Mouse (Mus musculus) forebrain, embryonic 11.5 days (tissue): ENCODE results near the gene Tenm3. TPM values are rescaled to one million over a fixed set of nuclear protein-coding genes. Genes with fewer than 3 reads are reported as not detected.
A peak's percentile ranks its signal among the peaks of the same experiment; 100 is the strongest.

Experiments used
- ATAC-seq: fragments of 200-750 bp; cut with Nextera tagmentation; replicated peaks from 2 replicates; pipeline ENCODE4 v1.8.0; 2017; ENCODE audit warnings: moderate TSS enrichment; ENCODE audit not compliant: low FRiP score
- DNase-seq: peaks from one replicate; pipeline ENCODE4 v3.0.0-alpha.2; 2017; ENCODE audit warnings: low spot score
- H3K27ac ChIP-seq: fragments of 300-500 bp; sonication (generic); 2 replicates; pipeline ENCODE4 v1.5.1; 2014; ENCODE audit warnings: low read depth, low read length
- H3K27me3 ChIP-seq: fragments of 300-500 bp; sonication (generic); 2 replicates; pipeline ENCODE4 v1.6.1; 2014; ENCODE audit warnings: mild to moderate bottlenecking, low read length, mixed read lengths; ENCODE audit not compliant: control insufficient read depth, insufficient read depth
- H3K36me3 ChIP-seq: fragments of 300-500 bp; sonication (generic); 2 replicates; pipeline ENCODE4 v1.6.1; 2014; ENCODE audit warnings: mild to moderate bottlenecking, low read length, moderate library complexity, mixed read lengths; ENCODE audit not compliant: control insufficient read depth, insufficient read depth
- H3K4me1 ChIP-seq: fragments of 300-500 bp; sonication (generic); replicated peaks from 2 replicates; pipeline ENCODE4 v1.6.1; 2014; ENCODE audit warnings: low read length, mixed read lengths; ENCODE audit not compliant: control insufficient read depth, insufficient read depth
- H3K4me2 ChIP-seq: fragments of 300-500 bp; sonication (generic); 2 replicates; pipeline ENCODE4 v1.6.1; 2014; ENCODE audit warnings: low read depth, mild to moderate bottlenecking, low read length, moderate library complexity, mixed read lengths; ENCODE audit not compliant: severe bottlenecking
- H3K4me3 ChIP-seq: fragments of 300-500 bp; sonication (generic); 2 replicates; pipeline ENCODE4 v1.5.1; 2014; ENCODE audit warnings: low read depth, low read length
- H3K9ac ChIP-seq: fragments of 300-500 bp; sonication (generic); 2 replicates; pipeline ENCODE4 v1.6.1; 2014; ENCODE audit warnings: low read length
- H3K9me3 ChIP-seq: fragments of 300-500 bp; sonication (generic); 2 replicates; pipeline ENCODE4 v1.6.1; 2016; ENCODE audit warnings: low read length, mixed read lengths; ENCODE audit not compliant: control insufficient read depth
- WGBS: fragments of 180-500 bp; shearing (Covaris S2); extraction: QIAGEN DNeasy Blood & Tissue Kit; methylation state at CpG from one replicate; pipeline ENCODE4 v1.1.7; 2014; 5-methylcytosine and 5-hydroxymethylcytosine counted together
- polyA plus RNA-seq: library from polyadenylated mRNA; unstranded; fragments of >200 nt; fragmentation: Nextera tagmentation; extraction: Ambion mirVana; gene quantifications from 2 replicates; pipeline ENCODE4 v1.2.1, GENCODE M21; 2014

Tenm3 gene
- polyA plus RNA-seq, 1 experiment from 2014 or later = 48.1 TPM

DNA sequence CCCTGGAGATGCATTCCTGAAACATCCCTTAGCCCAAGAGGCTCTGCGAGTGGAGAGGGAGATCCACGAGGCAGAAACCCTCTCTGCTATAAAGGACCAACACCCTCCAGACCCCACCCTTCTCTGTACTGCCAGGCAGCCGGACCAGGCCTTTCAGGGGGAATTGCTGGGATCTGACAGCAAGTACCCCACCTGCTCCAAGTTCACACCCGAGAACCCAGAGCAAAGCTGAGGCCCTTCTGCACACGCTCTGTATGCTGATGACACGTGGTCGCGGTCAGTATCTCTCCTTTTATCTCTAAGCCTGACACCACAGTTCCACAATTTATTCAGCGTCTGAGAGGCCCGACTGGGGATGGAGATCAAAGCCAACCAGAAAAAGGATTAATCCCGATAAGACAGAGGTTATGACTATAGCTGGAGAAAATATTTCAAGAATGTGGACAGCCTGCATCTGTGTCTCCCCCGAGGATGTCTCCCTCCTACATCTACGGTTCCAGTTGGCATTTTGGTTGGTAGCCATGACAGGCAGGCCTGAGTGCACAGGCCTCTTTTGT, 95.2 kb downstream of the Tenm3 start:
- ATAC-seq (no peak), DNase-seq (no peak)
- Histone ChIP-seq H3K27me3 (no peaks in the 10 kb centered on the region), H3K27ac (no peak overlapping the region), H3K4me1 (no peaks in the 10 kb centered on the region), H3K36me3 (no peaks in the 10 kb centered on the region), H3K4me2 (no peak overlapping the region), H3K9me3 (no peaks in the 10 kb centered on the region), H3K9ac (no peak overlapping the region), H3K4me3 (no peak overlapping the region)
- WGBS = 74% methylated on average over 13 of the region's 13 CpGs

DNA sequence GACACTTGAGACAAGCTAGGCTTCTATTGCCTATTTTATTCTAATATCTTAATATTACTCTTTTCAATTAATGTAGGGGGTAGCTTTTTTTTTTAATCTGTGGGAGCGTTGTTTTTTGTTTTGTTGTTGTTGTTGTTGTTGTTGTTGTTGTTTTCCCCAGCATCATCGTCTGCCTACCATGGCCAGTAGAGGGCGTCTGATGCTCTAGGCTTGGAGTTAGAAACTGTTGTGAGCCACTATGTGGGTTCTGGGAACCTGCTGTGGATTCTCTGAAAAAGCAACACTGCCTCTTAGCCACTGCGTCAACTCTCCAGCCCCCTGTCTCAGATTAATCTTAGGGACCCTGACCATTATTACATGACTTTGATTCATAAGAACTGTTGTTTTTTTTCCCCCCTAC, 99.8 kb downstream of the Tenm3 start:
- no peak overlapping the region for H3K4me2 ChIP-seq
- ATAC-seq (no peak), DNase-seq (no peak)
- H3K4me3 ChIP-seq = no peak overlapping the region
- no peak overlapping the region for H3K9ac ChIP-seq
- peaks cover 2% of the 10 kb centered on the region; the same call in 1 of the 2 replicates for H3K4me1 ChIP-seq
- no peaks in the 10 kb centered on the region for H3K9me3 ChIP-seq
- no peaks in the 10 kb centered on the region for H3K27me3 ChIP-seq
- no peak overlapping the region for H3K27ac ChIP-seq
- no peaks in the 10 kb centered on the region for H3K36me3 ChIP-seq
- 88% methylated on average over 4 of the region's 4 CpGs for WGBS

DNA sequence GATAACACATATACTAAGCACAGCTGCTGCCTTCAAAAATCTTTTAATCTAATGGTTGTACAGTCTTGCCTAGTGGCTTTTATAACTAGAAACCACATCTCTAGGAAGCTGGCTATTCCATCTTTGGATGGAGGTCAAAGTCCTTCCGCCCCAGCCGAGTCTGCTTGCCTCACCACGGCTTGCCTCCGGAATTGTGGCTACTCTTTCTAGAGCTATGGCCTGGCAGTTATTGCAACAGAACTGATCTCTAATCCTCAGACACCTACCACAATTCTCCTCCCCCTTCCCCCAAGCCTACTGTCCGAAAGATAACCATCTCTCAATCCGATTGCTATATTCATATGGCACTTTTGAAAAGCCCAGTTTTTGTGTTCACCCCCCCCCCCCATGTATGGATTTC, 101.0 kb downstream of the Tenm3 start:
- Histone ChIP-seq H3K9ac (no peak overlapping the region), H3K4me2 (no peak overlapping the region), H3K4me1 (peaks cover 2% of the 10 kb centered on the region; the same call in 1 of the 2 replicates), H3K27me3 (no peaks in the 10 kb centered on the region), H3K27ac (no peak overlapping the region), H3K9me3 (no peaks in the 10 kb centered on the region), H3K4me3 (no peak overlapping the region), H3K36me3 (no peaks in the 10 kb centered on the region)
- 92% methylated on average over 6 of the region's 6 CpGs for WGBS
- ATAC-seq = no peak
- DNase-seq = no peak

DNA sequence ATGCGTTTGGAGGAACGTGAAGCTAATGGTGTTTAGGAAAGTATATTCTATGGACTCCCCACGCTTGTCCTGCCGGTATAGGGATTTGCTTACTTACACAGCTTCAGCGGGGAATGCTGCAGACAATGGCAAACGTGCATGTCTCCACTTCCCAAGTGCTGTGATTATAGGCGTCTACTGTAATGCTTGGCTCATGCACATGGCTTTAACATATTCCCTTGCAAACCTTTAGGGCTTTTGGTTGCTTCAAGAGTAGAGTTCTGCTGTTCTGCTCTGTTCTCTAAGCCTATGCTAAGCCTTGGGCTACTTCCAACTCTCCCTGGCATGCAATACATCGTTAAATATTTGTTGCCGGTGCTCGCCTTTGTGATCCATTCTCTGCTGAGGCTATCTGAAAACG, 102.8 kb downstream of the Tenm3 start:
- H3K4me3 ChIP-seq = no peak overlapping the region
- WGBS = 65% methylated on average over 11 of the region's 11 CpGs
- no peak overlapping the region for H3K27ac ChIP-seq
- ATAC-seq (no peak; the same call in 1 of the 2 replicates), DNase-seq (no peak)
- no peak overlapping the region for H3K4me2 ChIP-seq
- H3K27me3 ChIP-seq = no peaks in the 10 kb centered on the region
- peaks cover 2% of the 10 kb centered on the region; the same call in 1 of the 2 replicates for H3K4me1 ChIP-seq
- H3K36me3 ChIP-seq = no peaks in the 10 kb centered on the region
- no peaks in the 10 kb centered on the region for H3K9me3 ChIP-seq
- no peak overlapping the region for H3K9ac ChIP-seq

DNA sequence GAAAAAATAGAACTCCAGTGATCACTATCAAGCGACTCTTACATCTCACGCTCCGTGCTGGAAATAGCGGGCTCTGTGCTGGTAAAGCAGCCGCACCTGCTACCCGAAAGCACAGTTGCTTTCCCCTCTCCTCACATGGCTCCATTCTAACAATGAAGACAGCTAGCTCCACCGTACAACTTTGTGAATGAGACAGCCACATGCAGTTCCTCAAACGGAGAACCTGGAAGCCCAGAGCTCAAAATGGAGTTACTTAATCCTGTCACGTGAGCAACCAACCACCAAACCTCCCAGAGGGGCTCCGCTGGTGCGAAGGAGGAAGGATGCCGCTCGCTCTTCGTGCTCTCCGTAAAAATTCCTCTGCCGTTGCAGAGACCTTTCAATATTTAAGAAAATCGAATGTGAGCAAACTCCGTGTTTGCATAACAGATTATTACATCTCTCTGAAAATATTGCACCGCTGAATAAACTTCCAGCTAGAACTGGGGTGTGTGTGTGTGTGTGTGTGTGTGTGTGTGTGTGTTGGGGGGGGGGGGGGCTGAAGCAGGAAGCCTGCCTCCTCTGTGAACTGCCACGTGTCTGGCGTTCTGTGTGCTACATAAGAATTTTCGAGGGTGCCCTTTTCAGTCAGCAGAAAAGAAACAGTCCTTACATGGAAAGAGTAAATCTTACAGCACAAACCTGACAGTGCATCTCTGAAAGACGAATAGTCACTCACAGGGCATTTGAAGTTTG, 103.4 kb downstream of the Tenm3 start:
- Histone ChIP-seq H3K9me3 (no peaks in the 10 kb centered on the region), H3K9ac (no peak overlapping the region), H3K27me3 (no peaks in the 10 kb centered on the region), H3K4me3 (no peak overlapping the region), H3K27ac (peak overlapping the region; percentile 33; the same call in 1 of the 2 replicates), H3K4me2 (peak overlapping the region; percentile 19; the same call in 1 of the 2 replicates), H3K4me1 (peaks cover 2% of the 10 kb centered on the region; the same call in 1 of the 2 replicates), H3K36me3 (no peaks in the 10 kb centered on the region)
- ATAC-seq (0 out of 2 replicates have a peak, but pooled peaks have one; percentile 54), DNase-seq (no peak)
- 60% methylated on average over 23 of the region's 23 CpGs for WGBS

DNA sequence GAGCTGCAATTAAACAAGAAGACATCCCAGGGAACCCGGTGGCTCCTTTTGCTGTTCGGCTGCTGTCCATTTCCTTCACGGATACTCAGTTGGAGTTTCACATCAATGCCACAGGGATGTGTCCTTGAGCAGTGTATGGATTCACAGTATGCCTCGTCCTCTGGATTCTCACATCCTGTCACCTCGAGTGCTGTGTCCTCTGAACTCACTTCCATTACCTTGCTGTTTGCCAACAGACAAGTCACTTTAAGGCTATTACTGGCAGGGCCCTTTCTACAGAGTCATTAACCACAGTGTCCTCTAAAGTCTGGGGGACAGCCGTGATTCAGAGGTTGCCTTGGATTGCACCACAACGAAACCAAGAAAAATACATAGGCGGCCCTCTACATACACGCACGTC, 110.0 kb downstream of the Tenm3 start:
- ATAC-seq = no peak
- no peak overlapping the region for H3K4me3 ChIP-seq

DNA sequence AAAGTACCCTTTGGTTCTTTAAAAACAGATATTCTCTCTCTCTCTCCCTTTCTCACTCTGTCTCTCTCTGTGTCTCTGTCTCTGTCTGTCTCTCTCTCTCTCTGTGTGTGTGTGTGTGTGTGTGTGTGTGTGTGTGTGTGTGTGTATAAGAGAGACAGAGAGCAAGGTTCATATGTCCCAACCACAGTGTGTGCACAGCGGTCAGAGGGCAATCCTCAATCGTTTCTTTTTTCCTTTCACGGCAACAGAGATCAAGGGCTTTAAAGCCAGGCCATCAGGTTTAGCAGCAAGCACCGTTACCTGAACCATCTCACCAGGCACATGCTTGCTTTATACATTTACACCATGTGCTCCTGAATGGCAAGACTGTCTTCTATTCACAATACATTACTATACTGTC, 110.7 kb downstream of the Tenm3 start:
- Histone ChIP-seq H3K4me3 (no peak overlapping the region), H3K4me1 (no peaks in the 10 kb centered on the region), H3K27me3 (no peaks in the 10 kb centered on the region), H3K4me2 (no peak overlapping the region), H3K9ac (no peak overlapping the region), H3K36me3 (no peaks in the 10 kb centered on the region), H3K27ac (no peak overlapping the region), H3K9me3 (no peaks in the 10 kb centered on the region)
- DNase-seq (no peak), ATAC-seq (no peak)
- WGBS = 81% methylated on average over 4 of the region's 4 CpGs

More for the DNA sequence above, 110.0 kb downstream of the Tenm3 start:
- H3K27me3 ChIP-seq = no peaks in the 10 kb centered on the region
- H3K36me3 ChIP-seq = no peaks in the 10 kb centered on the region
- H3K9ac ChIP-seq = no peak overlapping the region
- DNase-seq = no peak
- no peak overlapping the region for H3K4me2 ChIP-seq
- WGBS = 88% methylated on average over 10 of the region's 10 CpGs
- H3K27ac ChIP-seq = no peak overlapping the region
- H3K4me1 ChIP-seq = no peaks in the 10 kb centered on the region
- no peaks in the 10 kb centered on the region for H3K9me3 ChIP-seq

DNA sequence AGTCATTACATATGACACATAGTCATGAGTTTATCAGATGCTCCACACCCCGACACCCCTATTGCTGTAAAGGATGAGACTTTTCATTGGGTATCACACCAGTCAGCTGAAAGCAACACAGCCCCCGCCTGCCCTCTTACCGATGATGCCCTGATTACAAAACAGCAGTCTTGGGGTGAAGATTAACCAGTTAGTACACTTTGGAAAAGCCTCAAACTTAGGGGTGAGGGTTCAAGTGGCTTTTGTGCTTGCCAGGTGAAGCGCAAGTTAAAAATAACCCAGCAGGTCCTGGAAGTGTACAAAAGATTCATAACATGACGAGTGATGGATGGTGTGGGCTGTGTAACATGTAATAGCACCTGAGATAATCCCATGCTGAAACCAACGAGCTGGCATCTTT, 113.0 kb downstream of the Tenm3 start:
- no peaks in the 10 kb centered on the region for H3K27me3 ChIP-seq
- no peaks in the 10 kb centered on the region for H3K4me1 ChIP-seq
- no peaks in the 10 kb centered on the region for H3K9me3 ChIP-seq
- WGBS = 78% methylated on average over 6 of the region's 6 CpGs
- no peaks in the 10 kb centered on the region for H3K36me3 ChIP-seq
- ATAC-seq (no peak), DNase-seq (no peak)
- no peak overlapping the region for H3K27ac ChIP-seq
- no peak overlapping the region for H3K4me2 ChIP-seq
- H3K9ac ChIP-seq = no peak overlapping the region
- H3K4me3 ChIP-seq = no peak overlapping the region
